Mouse (Mus musculus) layer of hippocampus, adult 9-11 months (tissue): ENCODE measurements around the gene Gtf3c4.

Experiments
- DNase-seq: peaks from one replicate; pipeline ENCODE4 v3.0.0; 2022

Gtf3c4 gene

DNA sequence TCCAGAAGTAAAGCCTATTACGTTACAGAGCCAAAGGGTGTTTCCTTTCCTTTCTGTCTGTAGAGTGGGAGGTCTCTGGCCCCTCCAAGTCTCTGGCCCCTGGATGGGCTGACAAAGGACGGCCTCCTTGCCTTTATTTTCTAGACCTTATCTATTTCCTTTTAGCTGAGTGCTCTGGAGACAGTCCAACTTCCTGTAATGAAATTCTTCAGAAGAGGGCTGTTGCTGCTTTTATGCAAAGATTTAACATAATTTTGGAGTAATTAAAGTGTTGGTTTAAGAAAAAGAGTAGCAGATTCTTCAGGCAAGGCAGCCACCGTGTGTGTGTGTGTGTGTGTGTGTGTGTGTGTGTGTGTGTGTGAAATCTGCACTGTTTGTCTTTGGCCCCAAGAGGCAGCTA, 41.8 kb downstream of the Gtf3c4 start:
- DNase-seq, result no peak

DNA sequence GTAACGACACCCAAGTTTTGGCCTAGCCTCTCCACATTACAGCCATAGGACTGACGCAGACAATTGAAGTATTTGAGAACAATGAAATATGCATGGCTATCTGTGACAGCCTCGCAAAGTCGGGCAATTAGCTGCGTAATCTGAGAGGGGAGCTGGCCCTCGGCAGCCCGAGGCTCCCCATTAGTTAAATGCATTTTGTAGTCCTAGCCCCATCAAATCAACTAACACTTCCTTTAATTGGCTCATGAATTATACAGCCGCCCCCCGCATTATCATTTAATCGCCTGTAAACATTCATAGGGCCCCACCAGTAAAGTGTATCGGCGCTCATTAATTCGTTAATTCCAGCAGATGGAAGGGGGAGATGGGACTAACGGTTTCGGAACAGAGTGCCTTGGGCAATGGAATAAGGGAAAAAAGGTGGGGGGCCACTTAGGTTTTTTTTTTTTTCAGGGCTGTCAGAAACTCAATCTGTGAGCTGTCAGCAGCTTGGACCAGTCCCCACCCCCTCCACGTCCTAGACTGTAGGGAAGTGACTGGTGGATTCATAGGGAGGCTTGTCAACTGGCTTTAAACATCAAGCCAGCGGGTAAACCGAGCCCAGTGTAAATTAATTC, 42.6 kb downstream of the Gtf3c4 start:
- DNase-seq, result no peak

DNA sequence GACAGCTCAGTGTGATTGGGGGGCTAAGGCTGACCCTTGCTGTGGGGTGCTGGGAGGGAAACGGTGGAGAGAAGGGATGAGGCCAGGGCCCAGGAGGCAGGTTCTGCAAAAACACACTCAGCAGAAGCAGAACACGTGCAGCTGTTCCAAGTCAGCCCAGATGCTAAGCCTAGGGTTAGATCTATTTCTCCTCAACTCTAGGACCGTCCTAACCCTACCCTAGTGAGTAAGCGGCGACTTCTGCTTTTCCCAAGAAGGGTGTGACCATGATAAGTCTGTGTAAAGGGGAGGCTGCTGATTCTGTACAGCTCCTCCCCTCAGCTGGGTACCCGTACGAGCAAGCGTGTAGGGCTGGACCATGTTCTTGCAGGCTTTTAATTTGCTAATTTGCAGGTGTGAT, 43.9 kb downstream of the Gtf3c4 start:
- DNase-seq, result no peak

DNA sequence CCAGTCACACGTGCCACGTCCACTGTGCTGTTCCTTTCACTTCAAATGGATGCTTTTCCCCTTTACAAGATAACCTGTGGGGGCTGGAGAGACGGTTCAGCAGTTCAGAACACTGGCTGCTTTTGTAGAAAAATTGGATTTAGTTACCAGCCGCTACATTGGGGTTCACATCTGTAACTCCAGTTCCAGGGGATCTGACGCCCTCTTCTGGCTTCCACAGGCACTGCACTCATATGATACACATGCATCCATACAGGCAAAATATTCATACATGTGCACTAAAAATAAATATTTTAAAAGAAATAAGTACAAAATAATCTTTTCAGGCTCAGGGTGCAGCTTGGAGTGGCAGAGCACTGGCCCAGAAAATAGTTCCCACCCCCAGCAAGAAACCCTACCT, 45.5 kb downstream of the Gtf3c4 start:
- DNase-seq, result no peak

DNA sequence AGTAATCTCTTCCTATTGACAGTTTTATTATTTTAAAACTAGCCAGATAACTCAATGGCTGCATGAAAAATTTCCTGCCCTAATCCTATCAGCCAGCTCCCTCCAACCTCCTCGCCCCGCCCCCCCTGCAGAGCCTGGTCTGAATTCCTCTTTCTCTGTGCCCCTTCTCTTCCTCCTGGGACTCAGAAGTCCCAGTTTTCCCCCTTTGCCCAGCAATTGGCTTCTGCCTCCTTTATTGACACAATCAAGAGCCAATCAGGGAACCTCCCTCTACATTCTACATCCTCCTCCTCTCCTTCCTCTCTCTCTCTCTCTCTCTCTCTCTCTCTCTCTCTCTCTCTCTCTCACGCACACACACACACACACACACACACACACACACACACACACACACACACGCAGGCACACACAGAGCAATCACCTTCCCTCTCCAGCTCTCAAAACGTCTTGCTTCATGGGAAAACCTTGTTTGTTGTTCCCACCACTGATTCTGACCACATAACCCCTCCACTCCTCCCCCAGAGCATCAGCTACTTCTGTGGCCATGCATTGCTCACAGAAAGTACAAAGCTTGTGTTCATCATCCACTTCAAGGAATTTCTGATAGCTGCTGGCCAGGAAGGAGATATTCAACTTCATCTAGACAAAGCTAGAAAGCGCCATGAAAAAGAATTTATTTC, 47.1 kb downstream of the Gtf3c4 start:
- peak; percentile 22 for DNase-seq

DNA sequence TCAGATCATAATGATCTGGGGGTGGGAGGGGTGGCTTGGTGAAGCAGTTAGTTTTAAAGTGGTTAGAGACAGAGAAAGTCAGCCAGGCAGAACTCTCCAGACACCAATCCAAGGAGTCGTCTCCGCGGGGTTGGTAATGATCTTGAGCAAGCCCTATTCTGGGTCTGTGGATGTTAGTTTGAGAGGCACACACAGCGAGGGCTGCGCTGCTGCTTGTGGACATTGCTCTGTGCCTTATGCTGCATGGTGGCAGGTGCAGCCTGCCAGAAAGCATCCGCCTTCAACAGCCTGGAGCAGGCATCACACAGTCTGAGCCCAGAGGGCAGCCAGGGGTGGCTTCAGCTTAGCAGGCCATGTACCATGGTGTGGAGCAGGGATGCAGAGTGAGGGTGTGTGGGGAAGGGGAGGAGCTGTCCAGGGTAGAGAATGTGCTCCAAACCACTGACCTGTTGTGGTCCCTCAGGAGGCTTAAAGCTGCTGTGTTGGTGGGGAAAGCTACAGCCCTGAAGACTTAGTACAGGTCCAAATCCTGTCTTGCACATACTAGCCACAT, 53.0 kb downstream of the Gtf3c4 start:
- no peak for DNase-seq

DNA sequence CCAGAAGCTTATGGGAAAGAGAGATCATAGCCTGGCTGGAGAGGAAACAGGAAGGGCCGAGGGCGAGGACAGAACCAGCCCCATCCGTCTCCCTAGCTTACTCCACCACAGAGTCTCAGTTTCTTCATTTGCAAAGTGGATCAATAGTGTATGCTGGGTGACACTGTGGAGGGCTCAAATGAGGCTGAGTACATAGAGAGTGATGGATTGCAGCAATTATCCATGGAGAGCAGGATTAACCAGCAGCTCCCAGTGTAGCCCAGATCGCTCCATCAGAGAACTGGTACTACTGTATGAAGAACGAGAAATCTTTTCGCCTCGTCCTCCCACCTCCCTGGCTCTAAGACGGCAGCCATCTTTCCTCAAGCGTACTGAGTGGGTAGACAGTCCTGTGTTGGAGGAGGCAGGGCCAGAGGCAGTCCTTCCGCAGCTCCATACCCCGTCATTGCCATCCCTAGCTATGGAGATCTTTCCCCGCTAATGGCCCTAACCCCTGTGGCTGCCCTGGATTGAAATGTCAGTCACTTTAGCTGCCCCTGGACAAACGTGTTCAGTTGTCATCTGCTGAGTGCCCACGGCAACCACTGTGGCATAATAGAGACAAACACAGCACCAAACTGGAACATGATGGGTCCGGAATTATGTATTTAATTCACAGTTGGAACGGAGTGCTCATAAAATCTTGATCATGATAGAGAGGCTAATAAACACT, 53.6 kb downstream of the Gtf3c4 start:
- no peak for DNase-seq

DNA sequence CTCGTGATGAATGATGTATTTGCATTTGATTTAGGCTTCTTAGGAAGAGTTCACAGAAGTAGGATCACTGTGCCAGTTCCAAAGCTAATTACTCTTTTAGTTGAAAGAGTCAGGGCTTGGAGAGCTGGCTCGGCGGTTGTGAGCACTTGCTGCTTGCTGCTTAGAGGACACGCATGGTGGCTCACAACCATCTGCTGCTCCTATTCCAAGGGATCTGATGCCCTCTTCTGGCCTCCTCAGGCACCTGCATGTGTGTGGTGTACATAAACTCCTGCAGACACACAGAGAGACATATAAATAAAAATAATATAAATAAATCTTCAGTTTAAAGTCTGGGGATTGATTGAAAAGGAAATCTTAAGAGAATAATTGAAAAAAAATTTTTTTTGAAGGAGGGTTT, 58.9 kb downstream of the Gtf3c4 start:
- DNase-seq, result no peak

DNA sequence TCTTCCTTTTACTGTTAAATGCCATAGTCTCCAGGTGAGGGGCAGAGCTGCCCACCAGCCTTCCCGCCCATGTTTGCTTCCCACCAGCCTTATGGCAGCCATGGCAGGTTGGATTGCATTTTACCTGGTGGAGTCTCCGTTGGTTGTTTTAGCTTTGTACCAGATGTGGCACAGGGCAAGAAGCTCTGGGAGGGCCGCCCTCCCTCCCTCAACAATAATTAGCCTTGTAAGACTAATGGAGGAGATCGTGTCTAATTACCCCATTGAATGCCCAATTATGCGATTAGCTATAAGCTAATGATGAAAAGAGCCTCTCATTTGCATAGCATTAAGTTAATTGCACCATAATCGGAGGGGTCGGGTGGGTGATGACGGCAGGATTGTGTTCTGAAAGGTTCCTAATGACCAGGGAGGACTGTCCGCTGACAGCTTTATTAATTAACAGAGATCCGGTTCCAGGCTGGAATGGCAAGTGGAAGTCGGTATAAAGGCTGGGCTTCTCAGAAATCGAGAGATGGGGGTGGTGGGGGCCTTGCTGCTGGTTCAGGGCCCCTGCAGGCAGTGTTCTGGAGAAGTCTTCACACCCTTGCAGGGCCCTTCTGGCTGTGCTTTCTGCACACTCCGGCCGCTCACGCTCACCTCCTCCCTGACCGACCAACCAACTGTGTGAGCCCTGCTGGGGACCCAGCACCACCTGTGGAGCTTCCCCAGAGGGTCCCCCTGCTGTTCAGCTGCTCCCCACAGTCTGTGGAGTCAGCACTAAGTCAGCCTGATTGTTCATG, 60.0 kb downstream of the Gtf3c4 start:
- DNase-seq, result no peak

DNA sequence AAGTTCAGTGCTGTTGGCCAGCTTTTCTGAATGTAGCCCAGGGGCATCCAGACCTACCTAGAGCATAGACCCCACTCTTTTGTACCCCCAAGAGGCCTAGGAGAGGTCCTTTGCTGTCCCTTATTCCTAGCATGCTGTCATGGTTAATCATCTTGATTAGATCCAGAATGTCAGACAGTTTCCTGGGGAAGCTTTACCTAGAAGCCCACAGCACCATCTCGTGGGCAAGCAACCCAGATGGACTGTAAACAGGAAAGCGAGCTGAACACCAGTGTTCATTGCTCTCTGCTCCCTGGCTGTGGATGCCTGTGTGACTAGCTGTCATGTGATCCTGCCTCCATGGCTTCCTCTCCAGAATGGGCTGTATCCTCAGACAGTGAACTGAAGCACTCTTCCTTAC, 63.4 kb downstream of the Gtf3c4 start:
- DNase-seq, result no peak

DNA sequence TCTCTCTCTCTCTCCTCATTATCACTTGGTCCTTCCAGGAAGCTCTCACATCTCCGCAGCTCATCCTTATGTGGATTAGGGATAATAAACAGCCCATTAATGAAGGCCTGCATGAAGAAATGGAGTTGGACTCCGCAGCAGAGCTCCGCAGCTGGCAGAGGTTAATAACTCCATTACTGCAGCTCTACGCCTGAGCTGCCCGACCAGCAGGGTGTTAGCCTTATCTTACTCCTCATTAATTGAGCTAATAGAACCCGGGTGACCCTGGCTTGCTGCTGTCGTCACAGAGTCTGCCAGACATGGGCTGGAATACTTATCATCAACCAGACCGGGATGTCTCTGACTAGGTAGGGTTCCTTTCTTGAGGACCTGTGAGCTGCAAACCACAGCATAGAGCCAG, 66.1 kb downstream of the Gtf3c4 start:
- no peak for DNase-seq
